Mouse (Mus musculus) bone marrow, adult 2 months (tissue): Measurements from ENCODE around the gene Btbd16.

ENCODE experiments used
- CTCF ChIP-seq: fragments of 200-500 bp; IDR thresholded peaks from 2 replicates; pipeline ENCODE4 v1.5.1; 2011; ENCODE audit warnings: low read length, control low read depth; ENCODE audit not compliant: control insufficient read depth, insufficient read depth
- POLR2A ChIP-seq: fragments of 200-500 bp; IDR thresholded peaks from 2 replicates; pipeline ENCODE4 v1.6.1; 2011; ENCODE audit warnings: low read depth, mild to moderate bottlenecking, control low read depth, low read length, borderline replicate concordance; ENCODE audit not compliant: control insufficient read depth

DNA sequence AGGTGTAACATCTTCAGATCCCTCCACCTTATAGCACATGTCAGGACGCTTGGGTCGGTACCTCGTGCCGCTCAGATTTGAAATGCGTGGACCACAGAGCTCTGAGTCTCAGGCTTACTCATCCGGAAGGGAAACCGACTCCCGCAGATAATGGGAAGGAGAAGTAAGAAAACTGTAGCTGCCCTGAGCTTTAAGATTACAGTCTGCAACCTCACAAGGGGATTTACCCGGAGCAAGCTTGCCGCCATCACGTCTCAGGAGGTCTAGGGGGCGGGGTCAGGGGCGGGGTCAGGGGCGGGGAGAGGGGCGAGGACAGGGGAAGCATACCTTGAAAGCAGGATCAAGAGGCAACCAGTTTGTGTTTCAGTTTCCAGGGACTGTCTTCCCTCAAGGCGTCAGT is 38.5 kb downstream of the Btbd16 start:
- no peak for TF ChIP-seq CTCF
- no peak for TF ChIP-seq POLR2A
